Mouse (Mus musculus): ENCODE data around the gene Dynll1.

The Dynll1 gene

DNA sequence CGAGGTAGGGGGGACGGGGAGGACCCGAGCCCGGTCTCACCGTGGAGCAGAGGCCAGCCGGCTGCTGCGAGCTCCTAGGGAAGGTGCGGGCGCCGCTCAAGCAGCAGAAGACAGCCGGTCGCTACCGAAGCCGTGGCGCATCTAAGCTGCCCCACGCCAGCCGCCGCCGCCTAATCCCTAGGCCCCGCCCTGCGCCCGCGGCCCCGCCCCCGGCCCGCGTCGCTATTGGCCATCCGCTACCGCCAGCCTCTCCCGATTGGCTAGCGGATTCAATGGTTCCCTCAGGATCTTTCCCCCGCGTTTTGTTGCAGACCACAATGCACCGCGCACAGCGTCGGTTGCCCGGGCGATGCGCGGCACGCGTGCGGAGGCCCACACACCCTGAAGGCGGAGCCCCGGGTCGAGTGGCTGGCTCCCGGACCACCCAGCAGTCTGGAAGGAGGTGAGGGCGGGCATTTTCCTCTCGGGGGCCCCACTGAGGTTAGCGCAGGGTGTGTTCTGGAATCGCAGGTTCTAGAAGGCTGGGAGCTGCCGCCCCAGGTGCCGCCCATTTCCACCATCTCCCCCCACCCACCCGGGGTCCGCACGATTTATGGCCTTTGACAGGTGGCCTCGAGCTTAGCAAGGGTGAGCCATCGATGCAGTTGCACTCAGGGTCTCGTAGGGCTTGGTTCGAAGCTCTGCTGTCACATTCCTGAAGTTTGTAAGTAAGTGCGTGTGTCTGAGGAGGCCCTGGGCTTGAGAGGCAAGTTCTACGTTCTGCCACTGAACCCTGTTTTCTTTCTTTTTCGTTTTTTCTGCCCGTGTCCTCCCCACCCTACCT lies at the start of gene Dynll1:
TSS of gene Dynll1 (minus strand) at position 208 of the 823 bp plus-strand sequence.
- peak; percentile 100 for DNase-seq

DNA sequence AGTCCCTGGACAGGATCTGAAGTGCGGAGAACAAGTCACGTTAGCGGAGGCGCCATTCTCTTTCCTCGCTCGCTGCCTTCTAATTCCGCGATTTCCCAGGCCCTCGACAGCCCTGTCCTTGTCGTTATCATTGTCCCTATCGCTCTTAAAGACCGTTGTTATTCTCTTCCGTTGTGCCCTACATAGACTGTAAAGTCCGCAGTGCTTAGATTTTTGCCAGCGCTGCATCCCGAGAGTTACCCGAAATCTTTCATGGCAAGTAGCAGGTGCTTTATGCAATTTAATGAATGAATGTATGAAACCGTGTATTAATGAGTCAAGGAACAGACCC lies 48.4 kb upstream of the Dynll1 start:
- no peak for DNase-seq

DNA sequence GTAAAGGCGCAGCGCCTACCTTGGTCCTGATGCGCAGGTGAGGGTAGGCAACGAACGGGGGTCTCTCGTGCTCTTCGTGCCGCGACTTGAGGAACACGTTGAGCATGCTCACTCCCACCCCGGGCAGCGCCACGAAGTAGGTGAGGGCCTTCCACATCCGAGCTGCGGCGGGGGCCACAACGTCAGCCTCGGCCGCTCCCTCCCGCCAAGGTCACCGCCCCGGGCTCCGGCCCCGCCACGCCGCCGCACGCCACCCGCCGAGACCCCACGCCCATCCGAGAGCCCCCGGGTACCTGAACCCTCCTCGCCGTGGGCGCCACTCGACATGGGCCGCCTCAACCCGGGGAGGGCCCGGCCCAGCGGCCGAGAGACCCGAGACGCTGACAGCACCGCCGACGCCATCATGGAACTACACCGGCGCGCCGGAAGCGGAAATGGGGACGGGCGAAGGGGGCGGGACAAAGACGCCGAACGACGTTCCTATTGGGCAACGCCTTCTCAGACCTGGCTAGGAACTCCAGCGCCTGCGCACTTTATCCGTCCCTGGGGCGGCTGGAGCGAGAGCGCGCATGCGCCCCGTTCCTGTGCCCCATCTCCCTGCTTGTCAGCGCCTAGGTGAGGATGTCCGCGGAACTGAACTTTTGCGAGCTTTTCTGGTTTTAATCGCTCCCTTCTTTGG lies 47.9 kb upstream of the Dynll1 start, which contains the start of gene Cox6a1:
TSS of gene Cox6a1 (minus strand) at position 436 of the 679 bp plus-strand sequence.
- DNase-seq = peak; percentile 100

DNA sequence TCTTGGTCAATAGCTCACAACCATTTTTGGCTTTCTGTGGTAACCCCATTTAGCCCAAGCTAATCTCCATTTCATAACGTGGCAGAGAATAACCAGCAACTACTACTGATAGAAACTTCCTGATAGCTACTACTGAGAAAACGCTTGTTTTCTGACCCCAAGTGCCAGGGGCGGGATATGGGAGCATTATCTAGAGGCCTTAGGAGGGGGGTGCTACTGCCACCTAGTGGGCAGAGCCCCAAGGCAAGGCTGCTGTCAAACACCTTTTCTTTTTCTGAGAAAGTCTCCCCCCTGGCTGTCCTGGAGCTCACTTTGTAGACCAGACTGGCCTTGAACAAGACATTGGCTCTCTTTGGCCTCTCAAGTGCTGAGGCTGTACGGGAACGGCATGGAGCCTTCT lies 46.8 kb upstream of the Dynll1 start:
- peak; percentile 98 for DNase-seq

DNA sequence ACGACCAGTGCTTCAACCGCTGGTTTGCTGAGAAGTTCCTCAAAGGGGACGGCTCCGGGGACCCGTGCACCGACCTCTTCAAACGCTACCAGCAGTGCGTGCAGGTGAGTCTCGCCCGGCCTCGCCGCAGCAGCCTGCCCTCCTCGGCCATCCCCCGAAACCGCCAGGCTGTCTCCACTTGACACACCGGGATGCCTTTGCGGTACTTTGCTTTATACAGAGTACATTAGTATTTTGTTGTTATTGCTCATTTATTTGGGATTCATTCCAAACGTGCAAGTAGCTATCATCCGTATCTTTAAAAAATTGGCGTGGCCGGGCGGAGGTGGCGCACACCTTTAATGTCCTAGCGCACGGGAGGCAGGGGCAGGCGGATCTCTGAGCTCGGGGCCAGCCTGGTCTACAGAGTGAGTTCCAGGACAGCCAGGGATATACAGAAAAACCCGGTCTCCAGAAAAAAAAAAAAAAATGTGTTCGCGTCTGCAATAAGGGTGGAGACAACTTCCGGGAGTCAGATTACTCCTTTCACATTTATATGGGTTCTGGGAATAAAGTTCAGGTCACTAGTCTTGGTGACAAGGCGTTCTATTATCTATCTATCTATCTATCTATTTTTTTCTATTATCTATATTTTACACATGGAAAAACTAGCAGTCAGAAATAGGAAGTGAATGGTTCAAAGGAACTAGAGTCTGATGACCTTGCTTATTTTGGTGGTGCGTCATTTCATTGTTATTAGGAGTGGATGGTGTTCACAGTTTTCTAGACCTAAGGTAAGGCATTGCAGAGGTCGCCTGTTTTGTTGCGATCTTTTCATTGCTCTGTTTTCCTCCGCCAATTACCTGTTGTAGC lies 40.7 kb upstream of the Dynll1 start:
- no peak for DNase-seq

DNA sequence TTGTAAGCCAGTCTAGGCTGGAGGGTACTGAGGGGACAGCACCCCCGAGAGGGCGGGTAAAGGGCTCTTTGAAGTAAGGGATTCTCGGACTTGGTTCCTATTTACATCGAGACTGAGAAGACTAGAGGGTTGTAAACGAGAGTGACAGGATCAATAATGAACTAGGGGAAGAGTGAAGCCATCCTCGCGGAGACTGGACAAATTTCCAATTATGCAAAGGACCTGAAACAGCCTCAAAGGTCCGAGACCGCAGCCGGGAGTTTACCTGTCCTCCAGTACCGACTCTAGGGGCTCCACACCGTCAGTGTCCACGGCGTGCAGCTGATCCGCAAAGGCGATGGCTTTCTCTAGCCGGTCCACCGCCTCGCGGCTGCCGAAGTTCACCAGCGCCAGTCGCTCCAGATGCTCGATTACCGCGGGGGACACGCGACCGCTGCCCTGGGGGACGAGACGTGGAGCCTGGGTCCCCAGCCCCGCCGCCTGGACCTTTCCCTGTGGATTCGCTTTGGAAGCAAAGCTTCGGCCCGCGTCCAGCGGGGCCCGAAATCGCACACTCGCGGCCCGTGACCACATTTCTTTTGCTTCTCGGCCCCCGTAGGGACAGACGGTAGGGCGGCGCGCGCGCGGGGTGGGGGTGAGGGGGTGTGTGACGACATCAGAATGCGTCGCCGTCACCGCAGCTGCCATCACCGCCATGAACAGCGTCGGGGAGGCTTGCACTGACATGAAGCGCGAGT lies 39.9 kb upstream of the Dynll1 start, which contains the start of the genes Gatc and Triap1:
TSS of gene Gatc (minus strand) at position 602 of the 737 bp plus-strand sequence.
TSS of gene Triap1 (plus strand) at position 649 of the 737 bp plus-strand sequence.
- peak; percentile 99 for DNase-seq

DNA sequence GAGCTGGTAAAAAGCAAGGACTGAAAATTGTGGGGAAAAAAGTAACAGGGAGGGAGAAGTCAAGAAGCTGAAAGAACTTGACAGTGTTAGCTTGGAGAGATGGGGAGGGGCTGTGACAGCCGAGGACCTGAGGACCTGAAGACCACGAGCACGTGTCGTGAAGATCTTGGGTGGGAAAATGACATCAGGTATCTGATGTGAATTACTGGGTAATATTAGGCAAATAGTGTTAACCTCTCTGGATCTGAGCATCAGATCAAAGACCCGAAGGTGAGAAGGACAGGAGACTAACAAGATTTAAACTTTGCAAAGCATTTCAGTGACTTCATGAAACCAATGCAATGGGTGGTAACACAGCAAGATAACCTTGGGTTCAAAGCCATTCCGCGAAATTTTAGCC lies 39.2 kb upstream of the Dynll1 start:
- no peak for DNase-seq

DNA sequence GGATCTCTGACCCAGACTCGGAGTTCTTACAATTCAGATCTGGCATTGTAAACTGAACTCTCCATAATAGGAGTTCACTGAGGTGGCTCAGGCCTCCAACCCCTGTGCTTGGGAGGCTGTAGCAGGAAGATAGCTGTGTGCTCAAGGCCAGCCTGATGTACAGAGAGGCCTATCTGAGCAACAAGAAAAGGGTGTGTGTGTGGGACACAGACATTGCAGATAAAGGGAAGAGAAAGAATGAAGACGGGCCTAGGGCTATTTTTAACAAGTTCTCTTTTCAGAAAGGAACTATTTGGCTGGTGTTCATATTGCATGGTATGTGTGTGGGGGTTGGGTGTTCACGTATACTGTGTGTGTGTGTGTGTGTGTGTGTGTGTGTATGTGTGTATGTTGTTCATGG lies 32.8 kb upstream of the Dynll1 start:
- DNase-seq = no peak

DNA sequence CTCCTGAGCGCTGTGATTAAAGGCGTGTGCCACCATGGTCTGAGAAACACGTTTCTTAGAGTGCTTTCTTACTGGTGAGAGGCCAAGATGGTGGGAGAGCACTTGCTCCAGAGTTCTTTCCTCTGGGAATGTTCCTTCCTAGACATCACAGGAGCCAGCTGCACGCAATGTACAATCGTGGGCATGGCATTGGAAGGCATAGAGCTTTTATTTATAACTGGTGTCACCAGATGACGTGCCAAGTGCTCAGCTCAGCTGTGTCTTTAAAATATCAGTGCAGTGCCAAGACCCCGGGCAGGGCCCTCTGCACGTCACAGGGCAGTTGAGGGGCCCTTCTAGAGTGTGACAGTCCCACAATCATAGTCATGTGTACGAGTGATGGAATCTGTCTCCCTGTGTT lies 30.2 kb upstream of the Dynll1 start:
- DNase-seq = peak; percentile 93

DNA sequence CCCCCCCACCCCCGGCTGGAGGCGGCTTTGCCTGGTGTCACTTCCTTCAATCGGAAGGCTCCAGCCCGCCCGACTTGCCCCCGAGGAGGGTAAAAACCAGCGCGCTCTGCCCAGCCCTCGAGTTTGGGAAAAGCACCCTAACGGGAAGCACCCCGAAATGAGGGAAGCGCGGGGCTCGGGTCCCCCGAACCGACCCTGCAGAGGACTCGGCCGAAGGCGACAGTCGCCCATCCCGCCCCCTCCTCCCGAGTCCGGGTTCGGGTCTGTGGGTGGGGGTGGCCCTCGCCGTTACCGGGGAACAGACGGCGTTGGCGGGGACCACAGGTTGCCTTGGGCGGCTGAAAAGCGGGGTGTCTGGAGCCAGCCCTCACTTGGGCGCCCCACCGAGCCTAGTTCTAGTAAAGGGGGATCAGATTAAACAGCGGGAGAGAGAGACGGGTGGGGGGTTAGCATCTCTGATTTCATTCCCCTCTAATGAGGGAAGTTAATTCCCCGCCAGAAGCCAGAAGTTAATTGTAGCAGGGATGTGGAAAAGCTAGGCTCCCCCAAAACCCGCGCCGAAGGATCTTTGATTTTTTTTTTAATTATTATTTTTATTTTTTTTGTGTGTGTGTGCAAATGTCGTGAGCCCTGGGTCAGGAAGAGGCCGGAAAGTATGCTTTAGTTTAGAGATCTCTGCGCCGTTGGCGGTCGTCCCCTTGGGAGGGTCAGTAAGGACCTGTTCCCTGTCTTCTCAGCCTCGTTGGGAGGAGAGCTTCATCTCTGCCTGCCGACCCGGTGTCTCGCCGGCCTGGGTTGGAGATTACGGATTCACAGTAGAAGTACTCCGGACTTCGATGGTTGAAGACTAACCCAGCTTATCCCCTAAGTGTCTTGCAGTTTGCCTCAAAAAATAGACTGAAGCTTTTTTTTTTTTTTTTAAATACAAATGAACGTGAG lies 27.1 kb upstream of the Dynll1 start:
- DNase-seq = peak; percentile 95

DNA sequence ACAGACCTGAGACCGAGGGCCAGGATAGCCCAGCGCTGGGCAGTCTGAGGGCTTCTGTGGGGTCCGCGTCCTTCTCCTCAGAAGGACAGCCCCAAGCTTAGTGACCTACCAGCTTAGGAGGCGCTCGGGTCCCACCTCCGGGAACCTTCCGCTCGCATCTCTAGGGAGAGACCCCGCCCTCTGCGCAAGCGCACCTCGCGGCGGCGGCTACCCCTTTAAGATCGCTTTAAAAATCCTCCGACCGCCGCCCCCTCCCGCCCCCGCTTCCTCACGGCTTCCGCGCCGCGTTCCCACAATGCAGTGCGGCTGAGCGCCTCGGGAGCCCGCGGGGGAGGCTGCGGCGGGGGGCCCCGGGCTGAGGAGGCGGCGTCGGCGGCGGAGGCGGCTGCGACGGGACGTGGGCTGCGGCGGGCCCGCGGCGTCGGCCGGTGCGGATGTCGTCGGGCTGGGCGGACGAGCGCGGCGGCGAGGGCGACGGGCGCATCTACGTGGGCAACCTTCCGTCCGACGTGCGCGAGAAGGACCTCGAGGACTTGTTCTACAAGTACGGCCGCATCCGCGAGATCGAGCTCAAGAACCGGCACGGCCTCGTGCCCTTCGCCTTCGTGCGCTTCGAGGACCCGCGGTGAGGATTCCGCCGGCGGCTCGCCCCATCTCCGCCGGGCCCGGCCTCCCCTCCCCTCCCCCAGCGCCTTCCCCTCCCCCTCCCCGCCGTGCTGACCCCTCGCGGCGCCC lies 26.2 kb upstream of the Dynll1 start, which contains the start of gene Srsf9:
TSS of gene Srsf9 (plus strand) at position 303 of the 735 bp plus-strand sequence.
- DNase-seq = peak; percentile 100

DNA sequence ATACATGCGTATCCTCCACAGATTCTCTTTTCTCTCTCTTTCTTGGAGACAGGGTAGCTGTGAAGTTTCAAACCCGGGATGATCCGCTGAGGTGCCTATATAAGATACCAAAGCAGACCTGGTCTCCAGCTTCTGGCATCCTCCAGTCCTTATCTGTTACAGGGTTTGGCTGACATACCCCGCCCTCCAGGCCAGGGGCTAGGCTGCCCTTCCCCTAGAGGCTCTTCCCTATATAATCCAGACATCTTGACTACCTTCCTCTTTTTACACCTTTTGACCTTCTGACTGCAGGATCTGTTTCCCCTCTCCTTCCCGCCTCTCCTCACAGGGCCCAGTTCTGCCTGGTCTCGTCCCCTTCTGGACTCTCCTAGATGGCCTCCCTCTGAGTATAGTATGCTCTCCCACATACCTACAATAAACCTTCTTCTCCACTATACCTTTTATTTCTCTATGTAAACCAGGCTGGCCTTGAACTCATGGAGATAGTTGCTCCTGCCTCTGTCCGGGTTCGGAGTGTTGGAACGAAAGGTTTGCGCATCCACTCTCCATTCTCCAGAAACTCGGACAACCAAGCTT lies 25.5 kb upstream of the Dynll1 start:
- DNase-seq = no peak

DNA sequence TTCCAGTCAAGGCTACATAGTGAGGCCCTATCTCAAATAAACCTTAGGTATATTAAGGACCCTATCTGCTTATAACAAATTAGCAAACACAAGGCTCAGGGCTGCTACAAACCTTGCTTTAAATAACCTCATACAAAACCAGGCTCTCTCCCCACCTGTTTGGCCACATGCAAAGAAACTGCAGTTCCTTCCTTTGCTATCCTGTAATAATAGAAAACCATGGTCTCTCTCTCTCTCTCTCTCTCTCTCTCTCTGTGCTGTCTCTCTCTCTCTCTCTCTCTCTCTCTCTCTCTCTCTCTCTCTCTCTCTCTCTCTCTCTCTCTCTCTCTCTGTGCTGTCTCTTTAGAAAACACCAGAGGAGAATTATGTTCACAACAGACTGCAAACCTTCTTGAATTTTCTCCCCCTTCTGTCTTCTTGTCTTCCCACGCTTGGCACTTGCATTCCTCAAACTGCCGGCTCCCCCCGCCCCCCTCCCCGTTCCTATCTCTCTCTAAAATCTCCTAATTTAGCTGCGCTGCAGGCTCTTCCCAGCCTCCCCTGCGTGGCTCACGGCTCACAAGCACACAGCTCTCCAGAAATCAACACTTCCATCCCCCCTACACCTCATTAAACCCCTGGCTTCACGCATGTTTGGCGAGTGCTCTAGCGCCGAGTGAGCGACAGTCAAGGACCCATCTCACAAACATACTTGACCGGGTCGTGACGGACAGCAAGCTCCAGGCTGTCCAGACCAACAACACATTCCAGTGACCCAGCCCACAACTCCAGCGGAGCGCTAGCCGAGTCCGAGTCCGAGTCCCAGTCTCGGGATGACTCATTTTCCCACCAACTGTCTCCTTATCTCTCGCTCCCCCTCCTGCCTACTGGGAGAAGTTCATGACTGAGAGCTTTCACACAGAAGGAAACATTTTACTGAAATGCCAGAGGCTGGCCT lies 18.5 kb upstream of the Dynll1 start:
- peak; percentile 98 for DNase-seq

DNA sequence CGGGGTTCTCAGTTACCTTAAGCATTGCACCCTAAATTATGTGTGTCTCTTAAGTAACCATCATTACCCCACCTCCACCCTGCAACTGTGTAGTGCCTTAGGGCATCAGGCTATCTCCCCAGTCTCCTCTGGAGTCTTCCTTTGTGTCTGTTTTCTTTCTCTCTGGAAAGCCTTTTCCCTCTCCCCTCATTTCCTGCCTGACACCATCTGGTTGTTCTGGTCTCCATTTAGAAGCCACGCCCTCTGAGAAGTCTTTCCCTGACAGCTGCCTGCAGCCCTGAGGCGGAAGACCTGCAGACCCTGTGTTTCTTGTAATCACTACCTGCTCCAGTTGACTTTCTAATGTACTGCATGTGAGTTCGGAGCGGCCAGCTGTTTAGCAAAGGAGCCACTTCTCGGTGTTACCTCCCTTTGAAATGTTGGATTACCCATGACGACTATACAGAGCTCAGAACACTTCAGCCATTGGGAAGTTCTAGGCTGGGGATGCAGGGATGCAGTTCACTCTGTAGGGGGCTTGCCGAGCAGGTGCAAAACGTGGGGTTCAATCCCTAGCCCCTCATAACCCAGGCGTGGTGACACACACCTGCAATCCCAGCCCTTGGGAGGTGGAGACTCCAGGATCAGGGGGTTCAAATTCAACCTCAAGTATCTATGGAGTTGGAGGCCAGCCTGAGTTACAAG lies 17.0 kb upstream of the Dynll1 start:
- DNase-seq = peak; percentile 94

DNA sequence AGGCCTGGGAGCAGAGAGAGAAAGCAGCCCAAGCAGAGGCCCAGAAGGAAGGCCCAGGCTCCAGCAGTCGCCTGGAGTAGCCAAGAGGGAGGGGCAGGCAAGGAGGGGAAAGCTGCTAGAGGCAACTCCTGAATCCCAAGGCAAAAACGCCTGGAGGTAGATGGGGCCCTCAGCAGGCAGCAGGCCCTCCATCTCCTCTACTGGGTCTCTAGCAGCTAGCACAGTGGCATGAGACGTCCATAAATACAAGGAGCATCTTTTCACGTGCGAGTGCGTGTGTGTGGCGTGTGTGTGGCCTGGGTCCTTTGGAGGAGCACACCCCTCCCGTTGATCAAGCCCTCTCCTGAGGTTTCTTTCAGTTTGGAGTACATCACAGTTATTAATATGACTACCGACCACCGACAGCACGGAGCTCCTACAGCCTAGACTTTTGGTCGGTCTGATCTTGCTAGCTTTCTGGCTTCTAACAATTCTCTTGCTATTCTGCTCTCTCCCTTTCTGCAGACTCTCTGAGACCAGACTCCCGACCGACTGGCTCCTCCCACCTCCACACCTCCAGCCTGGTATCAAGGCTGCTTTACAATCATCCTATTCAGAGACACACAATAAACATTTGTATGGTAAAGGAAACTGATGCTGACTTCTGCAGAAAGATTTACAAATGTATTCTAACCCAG lies 16.3 kb upstream of the Dynll1 start:
- no peak for DNase-seq

DNA sequence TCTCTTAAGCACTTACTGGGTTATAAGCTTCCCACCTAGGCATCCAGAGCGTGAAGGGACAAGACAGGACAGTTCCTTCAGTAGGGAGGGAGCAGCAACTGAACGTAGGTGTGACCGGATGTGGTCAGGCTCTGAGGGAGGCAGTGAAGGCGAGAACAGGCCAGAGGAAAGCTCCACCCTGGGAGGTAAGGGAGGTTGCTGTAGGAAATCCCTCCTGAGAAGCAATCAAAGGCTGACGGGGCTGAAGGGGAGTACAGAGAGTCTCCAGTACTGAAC lies 12.8 kb upstream of the Dynll1 start:
- DNase-seq = no peak

DNA sequence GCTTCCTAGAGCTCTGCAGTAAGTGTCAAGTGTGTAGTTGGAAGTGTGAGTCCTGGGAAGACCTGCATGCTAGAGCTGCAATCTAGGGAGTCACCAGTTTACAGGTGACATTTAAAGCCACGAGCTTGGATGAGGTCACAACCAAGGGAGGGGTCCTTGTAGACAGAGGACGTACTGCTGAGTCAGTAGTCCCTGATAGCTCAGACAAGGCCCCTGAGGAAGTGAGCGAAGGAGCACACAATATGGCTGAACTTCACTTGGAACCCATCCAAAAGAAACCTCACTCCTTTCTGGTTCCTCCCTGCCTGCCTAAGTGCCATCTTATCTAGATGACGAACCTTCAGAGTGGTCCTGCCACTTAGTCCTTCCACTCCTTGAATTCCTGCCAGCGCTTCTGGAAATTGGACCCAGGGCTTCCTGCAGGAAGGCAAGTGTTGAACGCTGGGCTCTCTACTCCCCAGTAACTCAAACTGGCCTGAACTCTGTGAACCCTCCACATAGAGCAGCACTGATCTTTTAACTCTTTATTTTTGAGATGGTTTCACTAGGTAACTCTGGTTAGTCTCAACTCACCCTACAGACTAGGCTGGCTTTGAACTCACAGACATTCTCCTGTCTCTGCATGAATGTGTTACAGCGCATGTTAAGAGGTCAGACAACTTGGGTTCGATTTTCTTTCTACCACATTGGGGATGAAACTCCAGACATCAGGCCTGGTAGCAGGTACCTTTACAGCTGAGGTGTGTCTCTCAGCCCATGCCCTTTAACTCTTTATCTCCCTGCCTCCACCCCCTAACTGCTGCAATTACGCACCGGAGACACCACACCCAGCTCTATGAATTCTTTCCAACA lies 12.2 kb upstream of the Dynll1 start:
- no peak for DNase-seq

Measured in heart, adult 11 months (tissue).